Mouse (Mus musculus): ENCODE measurements at regions not wholly inside any gene's neighbourhood (a gene's known extent, or its start where the extent isn't known, plus 50 kb on each side); places are given as distances from the start of the nearest gene placed in this dataset.
"Not testable (repeated sequence)": the region's sequence is repeated elsewhere in the genome, so short reads cannot be mapped to it uniquely, and the experiment has no call there.

GRCm38 (mm10) chr16:29761779-29762277 is 182.7 kb downstream of the Opa1 start:
- Histone ChIP-seq H3K4me3 (ENCODE audit: control insufficient read depth, low read depth, low read length) (no peak overlapping the region), H3K4me1 (ENCODE audit: control insufficient read depth, insufficient read depth, low read length) (no peaks in the 10 kb centered on the region), H3K36me3 (ENCODE audit: control insufficient read depth, insufficient read depth, low read length) (no peaks in the 10 kb centered on the region), H3K27ac (ENCODE audit: control insufficient read depth, insufficient read depth, low read depth, low read length) (no peak overlapping the region), H3K27me3 (ENCODE audit: control insufficient read depth, insufficient read depth, low read length) (no peaks in the 10 kb centered on the region)
- TF ChIP-seq CTCF (IDR thresholded peaks at IDR 0.05; ENCODE audit: control insufficient read depth, insufficient read depth, insufficient replicate concordance, low read depth, low read length) (no peak), POLR2A (IDR thresholded peaks at IDR 0.05; ENCODE audit: control insufficient read depth, low read depth, low read length) (no peak)

- Histone ChIP-seq H3K4me1 (ENCODE audit: control insufficient read depth, insufficient read depth, low read length) (no peaks in the 10 kb centered on the region), H3K4me3 (ENCODE audit: control insufficient read depth, low read depth, low read length) (no peak overlapping the region)
- TF ChIP-seq CTCF (IDR thresholded peaks at IDR 0.05; ENCODE audit: control insufficient read depth, insufficient read depth, insufficient replicate concordance, low read depth, low read length): no peak
- no peak for TF ChIP-seq POLR2A (IDR thresholded peaks at IDR 0.05; ENCODE audit: control insufficient read depth, low read depth, low read length)
These were observed 185.2 kb downstream of the Opa1 start for GRCm38 (mm10) chr16:29764376-29764775.

GRCm38 (mm10) chr16:29765801-29766200 is 186.7 kb downstream of the Opa1 start:
- H3K4me1 ChIP-seq (ENCODE audit: control insufficient read depth, insufficient read depth, low read length); H3K27ac ChIP-seq (ENCODE audit: control insufficient read depth, insufficient read depth, low read depth, low read length); H3K27me3 ChIP-seq (ENCODE audit: control insufficient read depth, insufficient read depth, low read length); H3K4me3 ChIP-seq (ENCODE audit: control insufficient read depth, low read depth, low read length); H3K36me3 ChIP-seq (ENCODE audit: control insufficient read depth, insufficient read depth, low read length): not testable (repeated sequence)

More at GRCm38 (mm10) chr16:29764376-29764775, 185.2 kb downstream of the Opa1 start:
- Histone ChIP-seq H3K27me3 (ENCODE audit: control insufficient read depth, insufficient read depth, low read length) (no peaks in the 10 kb centered on the region), H3K36me3 (ENCODE audit: control insufficient read depth, insufficient read depth, low read length) (no peaks in the 10 kb centered on the region), H3K27ac (ENCODE audit: control insufficient read depth, insufficient read depth, low read depth, low read length) (no peak overlapping the region)

- TF ChIP-seq POLR2A (IDR thresholded peaks at IDR 0.05; ENCODE audit: control insufficient read depth, low read depth, low read length) (no peak), CTCF (IDR thresholded peaks at IDR 0.05; ENCODE audit: control insufficient read depth, insufficient read depth, insufficient replicate concordance, low read depth, low read length) (no peak)
- Histone ChIP-seq H3K27ac (ENCODE audit: control insufficient read depth, insufficient read depth, low read depth, low read length) (no peak overlapping the region), H3K4me3 (ENCODE audit: control insufficient read depth, low read depth, low read length) (no peak overlapping the region), H3K4me1 (ENCODE audit: control insufficient read depth, insufficient read depth, low read length) (no peaks in the 10 kb centered on the region), H3K36me3 (ENCODE audit: control insufficient read depth, insufficient read depth, low read length) (no peaks in the 10 kb centered on the region), H3K27me3 (ENCODE audit: control insufficient read depth, insufficient read depth, low read length) (no peaks in the 10 kb centered on the region)
These were observed 192.2 kb downstream of the Opa1 start for GRCm38 (mm10) chr16:29771320-29771719.

GRCm38 (mm10) chr16:29771728-29772608 is 192.8 kb downstream of the Opa1 start:
- TF ChIP-seq POLR2A (IDR thresholded peaks at IDR 0.05; ENCODE audit: control insufficient read depth, low read depth, low read length) (no peak), CTCF (IDR thresholded peaks at IDR 0.05; ENCODE audit: control insufficient read depth, insufficient read depth, insufficient replicate concordance, low read depth, low read length) (no peak)
- H3K27me3 ChIP-seq (ENCODE audit: control insufficient read depth, insufficient read depth, low read length): no peaks in the 10 kb centered on the region
- no peaks in the 10 kb centered on the region for H3K4me1 ChIP-seq (ENCODE audit: control insufficient read depth, insufficient read depth, low read length)
- no peak overlapping the region for H3K27ac ChIP-seq (ENCODE audit: control insufficient read depth, insufficient read depth, low read depth, low read length)
- no peak overlapping the region for H3K4me3 ChIP-seq (ENCODE audit: control insufficient read depth, low read depth, low read length)
- H3K36me3 ChIP-seq (ENCODE audit: control insufficient read depth, insufficient read depth, low read length): no peaks in the 10 kb centered on the region

- Histone ChIP-seq H3K27me3 (ENCODE audit: control insufficient read depth, insufficient read depth, low read length) (no peaks in the 10 kb centered on the region), H3K4me3 (ENCODE audit: control insufficient read depth, low read depth, low read length) (no peak overlapping the region), H3K27ac (ENCODE audit: control insufficient read depth, insufficient read depth, low read depth, low read length) (no peak overlapping the region), H3K36me3 (ENCODE audit: control insufficient read depth, insufficient read depth, low read length) (no peaks in the 10 kb centered on the region), H3K4me1 (ENCODE audit: control insufficient read depth, insufficient read depth, low read length) (no peaks in the 10 kb centered on the region)
- TF ChIP-seq CTCF (IDR thresholded peaks at IDR 0.05; ENCODE audit: control insufficient read depth, insufficient read depth, insufficient replicate concordance, low read depth, low read length): no peak
These were observed 193.5 kb downstream of the Opa1 start for GRCm38 (mm10) chr16:29772609-29772988.

- H3K27me3 ChIP-seq (ENCODE audit: control insufficient read depth, insufficient read depth, low read length): no peaks in the 10 kb centered on the region
- TF ChIP-seq POLR2A (IDR thresholded peaks at IDR 0.05; ENCODE audit: control insufficient read depth, low read depth, low read length) (no peak), CTCF (IDR thresholded peaks at IDR 0.05; ENCODE audit: control insufficient read depth, insufficient read depth, insufficient replicate concordance, low read depth, low read length) (no peak)
- no peaks in the 10 kb centered on the region for H3K36me3 ChIP-seq (ENCODE audit: control insufficient read depth, insufficient read depth, low read length)
- H3K4me1 ChIP-seq (ENCODE audit: control insufficient read depth, insufficient read depth, low read length): no peaks in the 10 kb centered on the region
- H3K27ac ChIP-seq (ENCODE audit: control insufficient read depth, insufficient read depth, low read depth, low read length): no peak overlapping the region
- H3K4me3 ChIP-seq (ENCODE audit: control insufficient read depth, low read depth, low read length): no peak overlapping the region
These were observed 193.9 kb downstream of the Opa1 start for GRCm38 (mm10) chr16:29773056-29773455.
